Mouse (Mus musculus) bone marrow macrophage, adult 2 months (primary cell): Measurements from ENCODE around the gene Dock11. TPM values are rescaled to one million over a fixed set of nuclear protein-coding genes. Genes with fewer than 3 reads are reported as not detected.

Experiments used
- H3K27ac ChIP-seq: 2 replicates; pipeline ENCODE4 v1.5.1; 2012; ENCODE audit warnings: low read depth, low read length; ENCODE audit not compliant: insufficient read depth
- H3K4me1 ChIP-seq: 2 replicates; pipeline ENCODE4 v1.6.1; 2012; ENCODE audit warnings: low read length; ENCODE audit not compliant: control insufficient read depth, insufficient read depth
- H3K4me3 ChIP-seq: 2 replicates; pipeline ENCODE4 v1.5.1; 2012; ENCODE audit warnings: mild to moderate bottlenecking, low read length, moderate library complexity; ENCODE audit not compliant: insufficient read depth
- CTCF ChIP-seq: IDR thresholded peaks from 2 replicates; pipeline ENCODE4 v1.5.1; 2012; ENCODE audit warnings: low read depth, mild to moderate bottlenecking, low read length, moderate library complexity
- POLR2A ChIP-seq: IDR thresholded peaks from 2 replicates; pipeline ENCODE4 v1.6.1; 2012; ENCODE audit warnings: mild to moderate bottlenecking, low read depth, low read length, borderline replicate concordance
- polyA plus RNA-seq: library from polyadenylated mRNA; stranded (reverse); fragments of >200 nt; gene quantifications from 2 replicates; pipeline ENCODE4 v1.2.4, GENCODE M21; 2012; ENCODE audit not compliant: missing spikeins, insufficient read depth, insufficient read length

Dock11 gene
- polyA plus RNA-seq, 1 experiment: 56.9 TPM

DNA sequence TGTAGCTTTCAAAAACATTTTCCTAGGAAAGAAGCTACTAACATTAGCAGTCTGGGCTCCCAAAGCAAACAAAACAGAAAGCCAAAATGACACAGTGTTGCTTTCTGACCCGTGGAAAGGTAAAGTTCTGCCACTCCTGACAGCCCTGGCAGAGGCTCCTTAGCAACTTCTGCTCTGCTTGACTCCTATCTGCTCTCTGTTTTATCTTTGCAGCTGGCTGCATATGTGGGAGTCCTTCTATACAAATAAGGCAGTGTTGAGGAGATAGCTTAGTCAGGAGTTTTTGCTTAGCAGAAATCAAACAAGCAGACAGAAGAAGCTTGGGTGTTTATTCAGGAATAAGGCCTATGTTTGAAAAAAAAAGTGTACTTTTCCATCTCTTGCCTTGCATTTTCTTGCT, 57.8 kb downstream of the Dock11 start:
- Histone ChIP-seq H3K27ac (no peak overlapping the region), H3K4me3 (no peak overlapping the region), H3K4me1 (no peaks in the 10 kb centered on the region)
- TF ChIP-seq CTCF: no peak
- TF ChIP-seq POLR2A: no peak

- H3K4me3 ChIP-seq: no peak overlapping the region
- H3K27ac ChIP-seq: no peak overlapping the region
- TF ChIP-seq CTCF: no peak
- TF ChIP-seq POLR2A: no peak
- peaks cover 3% of the 10 kb centered on the region; the same call in 1 of the 2 replicates for H3K4me1 ChIP-seq
These were observed 61.5 kb downstream of the Dock11 start for GRCm38 (mm10) chrX:35950135-35950534.

DNA sequence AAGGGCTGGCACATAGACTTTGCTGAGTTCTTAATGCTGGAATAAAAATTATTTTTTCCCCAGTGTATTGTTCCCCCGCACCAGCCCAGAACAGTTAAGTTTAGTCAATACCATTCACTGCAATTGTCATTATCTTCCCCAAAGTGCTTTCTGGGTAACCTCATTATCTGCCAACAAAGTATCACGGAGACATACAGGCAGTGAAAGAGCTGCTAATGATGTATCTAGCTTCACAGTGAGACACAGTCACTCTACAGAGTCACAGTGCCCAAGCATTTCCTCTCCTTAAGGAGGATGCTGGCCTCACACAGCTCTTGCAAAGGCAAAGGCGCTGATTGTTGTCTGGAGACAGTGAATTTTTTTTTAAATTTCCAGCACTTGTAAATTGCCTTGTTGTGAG, 63.3 kb downstream of the Dock11 start:
- Histone ChIP-seq H3K4me1 (peaks cover 8% of the 10 kb centered on the region), H3K4me3 (no peak overlapping the region), H3K27ac (no peak overlapping the region)
- no peak for TF ChIP-seq CTCF
- no peak for TF ChIP-seq POLR2A

DNA sequence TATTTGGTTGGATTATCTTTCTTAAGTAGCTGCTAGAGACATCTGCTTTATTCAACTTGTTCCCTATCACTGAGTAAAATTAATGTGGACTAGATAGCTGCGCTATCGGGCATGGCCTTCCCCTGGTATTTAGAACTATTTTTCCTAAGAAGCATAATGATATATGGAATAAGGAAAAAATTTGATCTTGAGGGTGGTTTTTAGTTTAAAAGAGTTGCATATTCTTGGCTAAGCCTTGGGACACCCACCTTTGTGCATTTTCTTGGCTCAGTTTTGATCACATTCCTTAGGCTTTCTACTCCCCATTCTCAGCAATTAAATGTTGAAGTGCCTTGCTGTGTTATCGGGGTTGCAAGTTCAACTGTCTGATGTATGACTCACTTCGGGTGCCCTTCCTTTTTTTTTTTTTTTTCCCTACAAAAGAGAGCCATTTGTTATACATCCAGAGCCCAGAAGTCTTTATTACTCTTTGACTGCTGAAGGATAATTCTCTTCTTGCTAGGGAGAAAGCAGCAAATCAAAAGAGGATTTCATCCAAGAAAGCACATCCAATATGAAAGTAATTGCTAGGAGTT, 64.0 kb downstream of the Dock11 start:
- H3K4me3 ChIP-seq: no peak overlapping the region

GRCm38 (mm10) chrX:35956236-35956635, 67.6 kb downstream of the Dock11 start:
- peaks cover 11% of the 10 kb centered on the region for H3K4me1 ChIP-seq
- TF ChIP-seq POLR2A: no peak
- TF ChIP-seq CTCF: no peak
- no peak overlapping the region for H3K27ac ChIP-seq
- H3K4me3 ChIP-seq: no peak overlapping the region

More for the DNA sequence above, 64.0 kb downstream of the Dock11 start:
- no peak for TF ChIP-seq CTCF
- TF ChIP-seq POLR2A: no peak
- Histone ChIP-seq H3K4me1 (peaks cover 10% of the 10 kb centered on the region), H3K27ac (no peak overlapping the region)

- H3K27ac ChIP-seq: no peak overlapping the region
- H3K4me1 ChIP-seq: no peaks in the 10 kb centered on the region
- H3K4me3 ChIP-seq: no peak overlapping the region
- TF ChIP-seq POLR2A (no peak), CTCF (no peak)
These were observed 74.5 kb downstream of the Dock11 start for GRCm38 (mm10) chrX:35963087-35963486.

GRCm38 (mm10) chrX:35969276-35969675, 80.6 kb downstream of the Dock11 start:
- TF ChIP-seq CTCF: no peak
- TF ChIP-seq POLR2A: no peak
- Histone ChIP-seq H3K4me3 (no peak overlapping the region), H3K27ac (no peak overlapping the region), H3K4me1 (no peaks in the 10 kb centered on the region)

GRCm38 (mm10) chrX:35976657-35977056, 88.0 kb downstream of the Dock11 start:
- TF ChIP-seq CTCF (no peak), POLR2A (no peak)
- Histone ChIP-seq H3K27ac (no peak overlapping the region), H3K4me1 (no peaks in the 10 kb centered on the region), H3K4me3 (no peak overlapping the region)

DNA sequence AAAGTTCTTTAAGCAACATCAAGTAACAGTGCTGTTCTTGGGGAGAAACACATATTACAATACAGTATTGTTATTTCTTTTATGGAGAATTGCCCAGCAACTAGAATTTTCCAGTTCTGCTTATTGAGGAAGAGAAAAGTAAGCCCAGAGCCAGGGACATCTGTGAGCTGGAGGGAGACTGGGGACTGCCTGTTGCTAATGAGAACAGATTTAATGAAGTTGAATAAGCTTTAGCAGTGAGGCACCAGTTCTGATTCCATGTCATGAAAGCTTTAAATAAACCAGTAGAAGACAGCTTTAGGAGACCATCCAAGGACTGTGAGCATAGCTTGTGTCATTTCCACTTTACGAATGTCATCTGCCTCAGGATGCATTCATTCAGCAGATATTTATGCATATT, 99.3 kb downstream of the Dock11 start:
- no peak overlapping the region for H3K4me3 ChIP-seq
- no peak overlapping the region for H3K27ac ChIP-seq
- no peaks in the 10 kb centered on the region for H3K4me1 ChIP-seq
- TF ChIP-seq CTCF (no peak), POLR2A (no peak)

GRCm38 (mm10) chrX:35990508-35991095, 102.0 kb downstream of the Dock11 start:
- H3K4me1 ChIP-seq: no peaks in the 10 kb centered on the region
- no peak overlapping the region for H3K27ac ChIP-seq
- no peak overlapping the region for H3K4me3 ChIP-seq
- TF ChIP-seq POLR2A: no peak
- TF ChIP-seq CTCF: no peak

- TF ChIP-seq CTCF (no peak), POLR2A (no peak)
- Histone ChIP-seq H3K4me1 (no peaks in the 10 kb centered on the region), H3K27ac (no peak overlapping the region), H3K4me3 (no peak overlapping the region)
These were observed 105.6 kb downstream of the Dock11 start for GRCm38 (mm10) chrX:35994226-35994625.
